In genomic region chr12:6087627-6088350, GRCm38 (mm10) we compare ENCODE assay signal across 12 mouse cellular contexts.
A peak's percentile ranks its signal among the peaks of the same experiment; 100 is the strongest.
DNase-seq lines count a peak whose midpoint lies in the region; ATAC-seq lines count a peak whose summit lies in the region.
"Had no signal": no experiment of that assay in that cellular context is flagged by ENCODE, and none has a peak within 500 bp of the region (broad histone marks: within the 10 kb centered on the region; RNA-seq: fewer than 3 reads in every experiment).

No protein-coding gene starts in this region.

- H3K27ac ChIP-seq in hindbrain, embryonic 16.5 days (ENCODE audit: low read depth, low read length) = no peak overlapping the region
- H3K27ac ChIP-seq: embryonic facial prominence, embryonic 12.5 days; heart, embryonic 15.5 days; kidney, postnatal 0 days had no signal

- H3K4me2 ChIP-seq in hindbrain, embryonic 16.5 days (ENCODE audit: low read length) = no peak overlapping the region
- H3K4me2 ChIP-seq: embryonic facial prominence, embryonic 12.5 days; heart, embryonic 15.5 days had no signal

- no peaks in the 10 kb centered on the region for H3K27me3 ChIP-seq in hindbrain, embryonic 16.5 days (replicated peaks; ENCODE audit: control insufficient read depth, insufficient read depth, low read length)
- H3K27me3 ChIP-seq: embryonic facial prominence, embryonic 12.5 days; heart, embryonic 15.5 days had no signal

- peak; percentile 87 for ATAC-seq in hindbrain, embryonic 16.5 days

- peak; percentile 2 to 4 for DNase-seq in heart, adult 9 months (ENCODE audit: low spot score in 2 of 2)
- no peak for DNase-seq in heart, postnatal 36 days
- peak; percentile 37 for DNase-seq in brain, embryonic 18.5 days (ENCODE audit: low read depth, low spot score)
- DNase-seq in cerebellum, postnatal 10 days = peak; percentile 87 to 90
- DNase-seq in thymus, postnatal 14 days = no peak
- no peak for DNase-seq in heart, postnatal 4 days
- DNase-seq in thymus, postnatal 10 days (ENCODE audit: low spot score in 2 of 2) = no peak
- DNase-seq: adrenal gland, postnatal 14 days had no signal

- no peak overlapping the region for H3K4me3 ChIP-seq in hindbrain, embryonic 16.5 days (ENCODE audit: low read length)
- H3K4me3 ChIP-seq: embryonic facial prominence, embryonic 12.5 days; heart, embryonic 15.5 days had no signal

- peaks cover 5% of the 10 kb centered on the region; the same call in 1 of the 2 replicates for H3K4me1 ChIP-seq in hindbrain, embryonic 16.5 days (ENCODE audit: control insufficient read depth, insufficient read depth, low read depth, low read length)

- no peaks in the 10 kb centered on the region for H3K36me3 ChIP-seq in hindbrain, embryonic 16.5 days (ENCODE audit: control insufficient read depth, insufficient read depth, low read length)
- H3K36me3 ChIP-seq: embryonic facial prominence, embryonic 12.5 days; heart, embryonic 15.5 days had no signal

- H3K9ac ChIP-seq in hindbrain, embryonic 16.5 days (ENCODE audit: low read depth, low read length) = no peak overlapping the region
- H3K9ac ChIP-seq: embryonic facial prominence, embryonic 12.5 days; heart, embryonic 15.5 days had no signal

- H3K9me3 ChIP-seq in hindbrain, embryonic 16.5 days (ENCODE audit: control insufficient read depth, low read length) = no peaks in the 10 kb centered on the region
- H3K9me3 ChIP-seq: embryonic facial prominence, embryonic 12.5 days; heart, embryonic 15.5 days had no signal

- intact Hi-C loops in heart, postnatal 36 days (cut with DNase I) = no loop called here

- 43% methylated on average over 3 of the region's 3 CpGs for WGBS in hindbrain, embryonic 16.5 days

Comparison
In these comparisons a context has a peak if more than half of its experiments do, and no peak if none do; other contexts are left out.
1. DNase-seq: peak in heart, adult 9 months (2 of 2), brain, embryonic 18.5 days (single experiment) and cerebellum, postnatal 10 days (2 of 2); none in heart, postnatal 36 days (0 of 2), thymus, postnatal 14 days (single experiment), heart, postnatal 4 days (single experiment) and thymus, postnatal 10 days (0 of 2).